ENCODE assay signal across 8 mouse cellular contexts in genomic region chr3:30014962-30015660, GRCm38 (mm10).
A peak's percentile ranks its signal among the peaks of the same experiment; 100 is the strongest.
DNase-seq lines count a peak whose midpoint lies in the region; ATAC-seq and TF ChIP-seq lines count a peak whose summit lies in the region.

No protein-coding gene starts in this region.

- H3K79me2 ChIP-seq in myocyte (ENCODE audit: control insufficient read depth, insufficient read depth) = no peaks in the 10 kb centered on the region

- H3K9me3 ChIP-seq in liver, embryonic 12.5 days (replicated peaks) = no peaks in the 10 kb centered on the region
- H3K9me3 ChIP-seq in limb, embryonic 13.5 days = no peaks in the 10 kb centered on the region

- TF ChIP-seq POLR2A in myocyte (IDR thresholded peaks at IDR 0.05; ENCODE audit: insufficient read length, low read depth) = no peak

- peaks cover 42% of the 10 kb centered on the region for H3K27me3 ChIP-seq in liver, embryonic 12.5 days (replicated peaks)
- no peaks in the 10 kb centered on the region for H3K27me3 ChIP-seq in limb, embryonic 13.5 days
- no peaks in the 10 kb centered on the region for H3K27me3 ChIP-seq in myocyte (ENCODE audit: control insufficient read depth, insufficient read depth, insufficient read length)

- no peaks in the 10 kb centered on the region for H3K36me3 ChIP-seq in liver, embryonic 12.5 days
- H3K36me3 ChIP-seq in limb, embryonic 13.5 days = no peaks in the 10 kb centered on the region
- H3K36me3 ChIP-seq in myocyte (ENCODE audit: control insufficient read depth, insufficient read depth) = no peaks in the 10 kb centered on the region

- ATAC-seq in liver, embryonic 12.5 days = no peak
- ATAC-seq in limb, embryonic 13.5 days (ENCODE audit: low FRiP score, low read depth) = peak; percentile 62; the same call in 1 of the 2 replicates

- H3K4me3 ChIP-seq in liver, embryonic 12.5 days = no peak overlapping the region
- no peak overlapping the region for H3K4me3 ChIP-seq in limb, embryonic 13.5 days
- no peak overlapping the region for H3K4me3 ChIP-seq in myocyte

- H3K9ac ChIP-seq in liver, embryonic 12.5 days = no peak overlapping the region
- H3K9ac ChIP-seq in limb, embryonic 13.5 days = no peak overlapping the region

- 8% methylated on average over 10 of the region's 10 CpGs for WGBS in liver, embryonic 12.5 days (ENCODE audit: insufficient replicate concordance)
- 8% methylated on average over 10 of the region's 10 CpGs for WGBS in limb, embryonic 13.5 days

- H3ac ChIP-seq in myocyte (ENCODE audit: control insufficient read depth, insufficient read length) = no peak overlapping the region

- H3K4me1 ChIP-seq in liver, embryonic 12.5 days = no peaks in the 10 kb centered on the region
- peaks cover 55% of the 10 kb centered on the region for H3K4me1 ChIP-seq in limb, embryonic 13.5 days

- no peak overlapping the region for H3K4me2 ChIP-seq in liver, embryonic 12.5 days
- H3K4me2 ChIP-seq in limb, embryonic 13.5 days (replicated peaks) = peak overlapping the region; percentile 34
- peak overlapping the region; percentile 50 for H3K4me2 ChIP-seq in myocyte (ENCODE audit: low read depth)

- no peak overlapping the region for H3K27ac ChIP-seq in liver, embryonic 12.5 days
- H3K27ac ChIP-seq in limb, embryonic 13.5 days = peak overlapping the region; percentile 65; the same call in 1 of the 2 replicates

- peak; percentile 51 for DNase-seq in liver
- DNase-seq in embryo, embryonic 11.5 days (ENCODE audit: low read depth, low spot score) = peak; percentile 63
- peak; percentile 81 for DNase-seq in heart, adult 8-10 months (ENCODE audit: low spot score)
- DNase-seq in kidney, adult 8-10 months = peak; percentile 81 to 85
- DNase-seq in thymus, postnatal 36 days = peak; percentile 14 to 16

TF ChIP-seq in myocyte, 11 proteins besides CTCF, POLR2A, EP300 and RAD21:
- TF ChIP-seq TCF12 (IDR thresholded peaks at IDR 0.05; ENCODE audit: insufficient read depth, poor library complexity, severe bottlenecking) (no peak), SRF (IDR thresholded peaks at IDR 0.05; ENCODE audit: control insufficient read depth, insufficient read length, low read depth) (no peak), E2F4 (IDR thresholded peaks at IDR 0.05; ENCODE audit: insufficient read depth) (no peak), CEBPB (IDR thresholded peaks at IDR 0.05; ENCODE audit: insufficient read depth, poor library complexity, severe bottlenecking) (no peak), MAX (IDR thresholded peaks at IDR 0.05; ENCODE audit: low read depth) (no peak), TCF3 (IDR thresholded peaks at IDR 0.05; ENCODE audit: insufficient read length, low read depth) (no peak), USF1 (IDR thresholded peaks at IDR 0.05; ENCODE audit: low read depth) (no peak), MYOD1 (IDR thresholded peaks at IDR 0.05; ENCODE audit: control insufficient read depth in 1 of 3, insufficient read length in 2 of 3, low read depth in 2 of 3) (no peak), MYOG (IDR thresholded peaks at IDR 0.05; ENCODE audit: control insufficient read depth in 1 of 3, insufficient read depth in 1 of 3, insufficient read length in 2 of 3, low read depth in 2 of 3) (no peak), POLR2AphosphoS2 (IDR thresholded peaks at IDR 0.05; ENCODE audit: insufficient read length, low read depth) (no peak), REST (IDR thresholded peaks at IDR 0.05; ENCODE audit: insufficient read depth, insufficient read length) (no peak)
TF ChIP-seq in myocyte: peak in this region for 0.

Comparison
In these comparisons a context has a peak if more than half of its experiments do, and no peak if none do; other contexts are left out.
1. DNase-seq: peak in every context shown above with its lines; median percentile 83 in kidney, adult 8-10 months; 81 in heart, adult 8-10 months; 63 in embryo, embryonic 11.5 days; 51 in liver; 15 in thymus, postnatal 36 days.